Mouse (Mus musculus): ENCODE measurements around the gene E030018B13Rik. TPM values are rescaled to one million over a fixed set of nuclear protein-coding genes. Genes with fewer than 3 reads are reported as not detected.

Gene E030018B13Rik
- polyA plus RNA-seq, 1 experiment from 2014 or later = not detected

DNA sequence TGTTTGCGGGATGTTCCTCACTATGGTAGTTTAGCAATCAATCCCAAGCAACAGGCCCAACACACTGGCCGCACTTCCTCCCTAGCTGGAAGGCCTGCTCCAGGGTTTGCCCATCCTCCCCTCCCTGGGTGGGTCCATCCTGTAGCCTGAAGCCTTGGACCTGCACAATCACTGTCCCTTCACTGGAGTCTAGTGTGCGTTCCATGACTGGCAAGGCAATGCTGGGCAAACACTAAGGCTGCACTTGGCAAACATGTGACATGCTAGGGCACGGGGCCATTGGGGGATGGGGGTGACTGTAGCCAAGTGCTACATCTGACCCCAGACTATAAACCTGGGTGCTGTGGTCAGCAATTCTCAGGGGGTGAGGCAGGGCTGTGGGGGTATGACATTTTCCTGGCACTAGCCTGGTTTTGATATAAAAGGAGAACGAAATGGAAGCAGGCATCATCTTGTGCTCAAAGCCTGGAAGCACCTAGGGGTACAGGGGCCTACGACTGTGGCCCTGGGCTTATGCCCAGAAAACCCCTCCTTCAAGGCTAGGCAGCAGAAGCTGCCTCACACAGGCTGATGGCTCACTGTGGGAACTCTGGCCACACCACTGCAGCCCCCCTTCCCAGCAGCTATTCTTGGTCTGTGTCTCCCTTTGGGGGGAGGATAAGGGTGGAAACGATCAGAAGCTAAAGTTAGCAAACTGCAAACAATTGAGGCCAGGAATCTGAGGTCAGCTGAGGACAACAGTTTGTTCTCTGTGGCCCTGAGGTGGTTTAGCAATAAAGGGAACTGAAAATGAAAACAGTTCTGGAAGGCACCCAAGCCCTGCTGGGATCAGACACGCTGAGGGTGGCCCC is 5.0 kb upstream of the E030018B13Rik start:
- ATAC-seq = peak; percentile 34; the same call in 1 of the 2 replicates
- TF ChIP-seq CTCF (IDR thresholded peaks at IDR 0.05; ENCODE audit: low read depth) = no peak

DNA sequence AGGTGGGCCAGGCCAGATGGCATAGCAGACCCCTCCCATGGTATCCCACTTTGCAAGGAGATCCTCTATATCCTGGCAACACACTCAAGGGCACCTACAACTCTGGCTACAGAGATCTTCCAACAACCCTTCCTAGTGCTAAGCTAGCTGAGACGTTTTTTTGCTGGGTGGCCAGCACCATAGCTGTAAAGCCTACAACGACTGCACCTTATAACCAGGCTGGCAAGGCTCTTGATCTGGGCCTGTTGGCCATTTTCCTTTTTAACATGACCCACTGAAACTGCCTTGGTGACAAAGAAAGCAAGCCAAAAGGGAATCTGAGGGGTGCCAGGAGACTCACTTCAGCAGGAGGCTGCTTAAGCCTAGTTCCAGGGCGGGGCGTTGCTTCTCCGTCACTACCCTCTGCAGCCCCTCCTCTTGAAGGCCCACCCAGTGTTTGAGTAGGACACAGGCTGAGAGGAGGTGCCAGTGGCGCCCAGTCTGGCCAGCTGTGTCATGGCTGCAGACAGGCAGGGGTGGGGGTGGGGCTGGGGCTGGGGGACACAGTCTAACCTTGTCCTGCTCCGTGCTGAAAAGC is 4.3 kb upstream of the E030018B13Rik start:
- Histone ChIP-seq H3K36me3 (ENCODE audit: control insufficient read depth, insufficient read depth) (no peaks in the 10 kb centered on the region), H3K27ac (ENCODE audit: low read depth, low read length) (peak overlapping the region; percentile 78; the same call in 1 of the 2 replicates), H3K9me3 (ENCODE audit: control insufficient read depth) (no peaks in the 10 kb centered on the region), H3K27me3 (replicated peaks; ENCODE audit: control insufficient read depth, insufficient read depth, low read length) (no peaks in the 10 kb centered on the region), H3K4me3 (ENCODE audit: low read depth, low read length) (no peak overlapping the region), H3K4me2 (replicated peaks; ENCODE audit: low read depth) (no peak overlapping the region), H3K4me1 (replicated peaks; ENCODE audit: control insufficient read depth, insufficient read depth, low read length) (peaks cover 21% of the 10 kb centered on the region; the same call in 1 of the 2 replicates), H3K9ac (ENCODE audit: low read depth, low read length) (no peak overlapping the region)
- 48% methylated on average over 7 of the region's 7 CpGs for WGBS
- no peak for TF ChIP-seq CTCF (IDR thresholded peaks at IDR 0.05; ENCODE audit: low read depth)
- ATAC-seq = no peak

More for the DNA sequence above, 5.0 kb upstream of the E030018B13Rik start:
- Histone ChIP-seq H3K9ac (ENCODE audit: low read depth, low read length) (no peak overlapping the region), H3K27me3 (replicated peaks; ENCODE audit: control insufficient read depth, insufficient read depth, low read length) (no peaks in the 10 kb centered on the region), H3K4me2 (replicated peaks; ENCODE audit: low read depth) (0 out of 2 replicates have a peak overlapping the region, but pooled peaks have one; percentile 27), H3K4me3 (ENCODE audit: low read depth, low read length) (no peak overlapping the region), H3K27ac (ENCODE audit: low read depth, low read length) (peak overlapping the region; percentile 78), H3K9me3 (ENCODE audit: control insufficient read depth) (no peaks in the 10 kb centered on the region), H3K4me1 (replicated peaks; ENCODE audit: control insufficient read depth, insufficient read depth, low read length) (peaks cover 21% of the 10 kb centered on the region; the same call in 1 of the 2 replicates), H3K36me3 (ENCODE audit: control insufficient read depth, insufficient read depth) (no peaks in the 10 kb centered on the region)
- 45% methylated on average over 8 of the region's 8 CpGs for WGBS

- H3K27ac ChIP-seq (ENCODE audit: low read depth, low read length) = peak overlapping the region; percentile 78; the same call in 1 of the 2 replicates
These were observed 3.5 kb upstream of the E030018B13Rik start for GRCm38 (mm10) chr7:63912924-63913723.

GRCm38 (mm10) chr7:63913724-63914692 is 2.6 kb upstream of the E030018B13Rik start:
- Histone ChIP-seq H3K36me3 (ENCODE audit: control insufficient read depth, insufficient read depth) (no peaks in the 10 kb centered on the region), H3K9me3 (ENCODE audit: control insufficient read depth) (no peaks in the 10 kb centered on the region), H3K4me1 (replicated peaks; ENCODE audit: control insufficient read depth, insufficient read depth, low read length) (peaks cover 21% of the 10 kb centered on the region; the same call in 1 of the 2 replicates), H3K27me3 (replicated peaks; ENCODE audit: control insufficient read depth, insufficient read depth, low read length) (no peaks in the 10 kb centered on the region), H3K9ac (ENCODE audit: low read depth, low read length) (no peak overlapping the region), H3K4me2 (replicated peaks; ENCODE audit: low read depth) (no peak overlapping the region), H3K27ac (ENCODE audit: low read depth, low read length) (peak overlapping the region; percentile 50), H3K4me3 (ENCODE audit: low read depth, low read length) (no peak overlapping the region)
- peak; percentile 9; the same call in 1 of the 2 replicates for ATAC-seq
- no peak for TF ChIP-seq CTCF (IDR thresholded peaks at IDR 0.05; ENCODE audit: low read depth)
- 32% methylated on average over 10 of the region's 10 CpGs for WGBS

More at GRCm38 (mm10) chr7:63912924-63913723, 3.5 kb upstream of the E030018B13Rik start:
- peak; percentile 33; the same call in 1 of the 2 replicates for TF ChIP-seq CTCF (IDR thresholded peaks at IDR 0.05; ENCODE audit: low read depth)
- ATAC-seq = no peak
- Histone ChIP-seq H3K27me3 (replicated peaks; ENCODE audit: control insufficient read depth, insufficient read depth, low read length) (no peaks in the 10 kb centered on the region), H3K4me2 (replicated peaks; ENCODE audit: low read depth) (no peak overlapping the region), H3K4me1 (replicated peaks; ENCODE audit: control insufficient read depth, insufficient read depth, low read length) (peaks cover 21% of the 10 kb centered on the region; the same call in 1 of the 2 replicates), H3K9me3 (ENCODE audit: control insufficient read depth) (no peaks in the 10 kb centered on the region), H3K36me3 (ENCODE audit: control insufficient read depth, insufficient read depth) (no peaks in the 10 kb centered on the region), H3K4me3 (ENCODE audit: low read depth, low read length) (no peak overlapping the region), H3K9ac (ENCODE audit: low read depth, low read length) (no peak overlapping the region)
- WGBS = 60% methylated on average over 12 of the region's 12 CpGs

- TF ChIP-seq CTCF (IDR thresholded peaks at IDR 0.05; ENCODE audit: low read depth) = no peak
- WGBS = 94% methylated on average over 2 of the region's 2 CpGs
- Histone ChIP-seq H3K9me3 (ENCODE audit: control insufficient read depth) (no peaks in the 10 kb centered on the region), H3K4me1 (replicated peaks; ENCODE audit: control insufficient read depth, insufficient read depth, low read length) (peaks cover 21% of the 10 kb centered on the region; the same call in 1 of the 2 replicates), H3K27me3 (replicated peaks; ENCODE audit: control insufficient read depth, insufficient read depth, low read length) (no peaks in the 10 kb centered on the region), H3K9ac (ENCODE audit: low read depth, low read length) (no peak overlapping the region), H3K27ac (ENCODE audit: low read depth, low read length) (no peak overlapping the region), H3K4me3 (ENCODE audit: low read depth, low read length) (no peak overlapping the region), H3K36me3 (ENCODE audit: control insufficient read depth, insufficient read depth) (no peaks in the 10 kb centered on the region), H3K4me2 (replicated peaks; ENCODE audit: low read depth) (no peak overlapping the region)
- ATAC-seq = no peak
These were observed 1.8 kb upstream of the E030018B13Rik start for GRCm38 (mm10) chr7:63914891-63915290.

Measured in intestine, postnatal 0 days (tissue).